29 mouse cellular contexts compared by ENCODE assay signal in the genomic region with DNA sequence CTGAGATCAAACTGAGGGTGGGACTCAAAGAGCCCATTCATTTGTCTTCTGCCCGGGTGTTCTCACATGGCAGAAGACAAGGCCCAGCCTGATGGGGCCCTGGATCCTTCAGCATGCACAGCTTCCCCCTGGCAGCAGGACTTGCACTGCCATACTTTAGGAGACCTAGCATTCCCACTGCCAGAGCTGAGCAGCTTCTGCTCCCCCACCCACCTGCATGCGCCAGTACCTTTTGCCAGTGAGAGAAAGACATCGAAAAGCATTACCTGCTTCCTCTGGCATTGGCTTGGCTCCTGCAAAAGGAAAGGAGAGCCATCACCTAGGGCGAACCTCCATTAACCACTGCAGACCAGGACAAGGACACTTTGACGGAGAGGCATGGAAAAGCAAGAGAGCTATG. TPM values are rescaled to one million over a fixed set of nuclear protein-coding genes. Genes with fewer than 3 reads are reported as not detected.
"Had no signal": no experiment of that assay in that cellular context is flagged by ENCODE, and none has a peak within 500 bp of the region (broad histone marks: within the 10 kb centered on the region; RNA-seq: fewer than 3 reads in every experiment).

No protein-coding gene starts in this region.

- H3K4me2 ChIP-seq: heart, embryonic 12.5 days; hindbrain, embryonic 12.5 days; hindbrain, embryonic 14.5 days; intestine, embryonic 15.5 days; limb, embryonic 12.5 days had no signal

- H3K9ac ChIP-seq: heart, embryonic 12.5 days; hindbrain, embryonic 12.5 days; hindbrain, embryonic 14.5 days; intestine, embryonic 15.5 days; limb, embryonic 12.5 days had no signal

- H3K27me3 ChIP-seq: intestine, embryonic 15.5 days had no signal

- H3K36me3 ChIP-seq: heart, embryonic 12.5 days; hindbrain, embryonic 12.5 days; intestine, embryonic 15.5 days; limb, embryonic 12.5 days had no signal

- ATAC-seq: hindbrain, embryonic 16.5 days; inflammation-experienced regulatory T-cells, adult 6 months; intestine, embryonic 15.5 days; intestine, postnatal 0 days had no signal

- H3K4me3 ChIP-seq: gastrocnemius, adult 2 months; heart, adult 2 months; heart, embryonic 12.5 days; hindbrain, embryonic 10.5 days; hindbrain, embryonic 12.5 days; intestine, embryonic 15.5 days; layer of hippocampus, adult 2 months; left cerebral cortex, adult 2 months; limb, embryonic 10.5 days; limb, embryonic 12.5 days had no signal

- H3K27ac ChIP-seq: gastrocnemius, adult 2 months; heart, adult 2 months; hindbrain, embryonic 10.5 days; hindbrain, embryonic 12.5 days; hindbrain, embryonic 14.5 days; intestine, embryonic 15.5 days; layer of hippocampus, adult 2 months; left cerebral cortex, adult 2 months; limb, embryonic 10.5 days; limb, embryonic 12.5 days had no signal

- H3K9me3 ChIP-seq: heart, embryonic 12.5 days; hindbrain, embryonic 10.5 days; hindbrain, embryonic 12.5 days; intestine, embryonic 15.5 days; limb, embryonic 10.5 days; limb, embryonic 12.5 days had no signal

- DNase-seq: gastrocnemius, adult 2 months; gastrocnemius, postnatal 10 days; gastrocnemius, postnatal 25 days; heart, postnatal 10 days; heart, postnatal 4 days; kidney, adult 18-20 months; kidney, adult 8-10 months; kidney, postnatal 10 days; kidney, postnatal 4 days had no signal

RNA-seq across cellular contexts. Expression of gene Otos, which starts 3.7 kb away (rescaled TPM):
- polyA plus RNA-seq: heart, adult 2 months; heart, embryonic 12.5 days; heart, embryonic 14.5 days; hindbrain, embryonic 12.5 days; hindbrain, embryonic 14.5 days; intestine, postnatal 0 days; limb, embryonic 10.5 days; limb, embryonic 12.5 days; liver, adult 2 months had no signal

RNA-seq across cellular contexts. Expression of gene Olfr12, which starts 27.3 kb away (rescaled TPM):
- polyA plus RNA-seq: heart, adult 2 months; heart, embryonic 12.5 days; heart, embryonic 14.5 days; heart, embryonic 16.5 days; hindbrain, embryonic 12.5 days; hindbrain, embryonic 14.5 days; hindbrain, embryonic 16.5 days; inflammation-experienced regulatory T-cells, adult 6 months; intestine, embryonic 15.5 days; intestine, postnatal 0 days; kidney, embryonic 14.5 days; kidney, embryonic 16.5 days; limb, embryonic 10.5 days; limb, embryonic 12.5 days; limb, embryonic 14.5 days; liver, adult 2 months had no signal

RNA-seq across cellular contexts. Expression of gene Olfr1410, which starts 39.3 kb away (rescaled TPM):
- polyA plus RNA-seq: frontal cortex, adult 2 months; heart, adult 2 months; heart, embryonic 12.5 days; heart, embryonic 14.5 days; heart, embryonic 16.5 days; hindbrain, embryonic 10.5 days; hindbrain, embryonic 12.5 days; hindbrain, embryonic 14.5 days; hindbrain, embryonic 16.5 days; inflammation-experienced regulatory T-cells, adult 6 months; intestine, embryonic 15.5 days; intestine, postnatal 0 days; kidney, embryonic 14.5 days; kidney, embryonic 16.5 days; limb, embryonic 10.5 days; limb, embryonic 12.5 days; limb, embryonic 14.5 days; liver, adult 2 months had no signal

RNA-seq across cellular contexts. Expression of gene Olfr1411, which starts 50.7 kb away (rescaled TPM):
- polyA plus RNA-seq: frontal cortex, adult 2 months; heart, adult 2 months; heart, embryonic 12.5 days; heart, embryonic 14.5 days; heart, embryonic 16.5 days; hindbrain, embryonic 10.5 days; hindbrain, embryonic 12.5 days; hindbrain, embryonic 14.5 days; hindbrain, embryonic 16.5 days; inflammation-experienced regulatory T-cells, adult 6 months; intestine, embryonic 15.5 days; intestine, postnatal 0 days; kidney, embryonic 14.5 days; kidney, embryonic 16.5 days; limb, embryonic 10.5 days; limb, embryonic 12.5 days; limb, embryonic 14.5 days; liver, adult 2 months had no signal
